Mouse (Mus musculus) thymus, postnatal 0 days (tissue): Measurements from ENCODE around the gene Sema6d. TPM values are rescaled to one million over a fixed set of nuclear protein-coding genes. Genes with fewer than 3 reads are reported as not detected.

Source experiments
- DNase-seq: peaks from one replicate; pipeline ENCODE4 v3.0.0-alpha.2; 2015; ENCODE audit warnings: low spot score
- polyA plus RNA-seq: library from polyadenylated mRNA; unstranded; fragments of >200 nt; fragmentation: Nextera tagmentation; extraction: Ambion mirVana; gene quantifications from 2 replicates; pipeline ENCODE4 v1.2.1, GENCODE M21; 2015

Sema6d gene
- polyA plus RNA-seq, 1 experiment from 2014 or later = 2.9 TPM

GRCm38 (mm10) chr2:124467429-124467828 lies 377.7 kb downstream of the Sema6d start:
- no peak for DNase-seq

DNA sequence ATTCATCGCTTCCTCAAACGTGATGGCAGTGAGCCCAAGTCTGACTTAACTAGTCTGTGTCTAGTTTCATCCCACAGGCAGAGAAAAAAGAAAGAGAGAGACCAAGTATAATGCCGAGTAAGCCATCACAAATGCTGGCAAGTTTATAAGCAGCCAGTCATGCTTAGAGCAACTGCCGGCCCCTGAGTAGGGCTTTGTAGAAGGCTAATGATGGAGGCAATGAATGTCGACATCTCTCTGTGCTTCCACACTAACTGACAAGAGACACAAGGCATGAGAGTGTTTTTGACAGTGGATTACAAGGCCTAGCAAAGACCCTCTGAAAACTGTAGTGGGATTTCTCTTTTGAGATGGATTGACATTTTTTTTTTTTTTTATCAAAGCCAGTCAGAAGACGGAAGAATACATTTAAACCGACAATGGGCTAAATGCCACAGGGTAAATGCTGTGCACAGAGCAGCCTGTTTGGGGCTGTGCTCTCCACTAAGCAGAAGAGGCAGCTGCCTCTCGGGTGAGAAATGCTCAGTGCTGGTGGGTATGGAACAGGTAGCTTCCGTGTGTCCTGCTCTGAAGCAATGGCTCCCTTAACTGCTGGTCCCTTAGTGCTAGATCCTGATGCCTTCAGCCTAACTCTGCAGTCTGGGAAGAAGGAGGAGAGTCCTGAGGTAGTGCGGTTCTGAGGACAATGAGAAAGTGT lies 380.7 kb downstream of the Sema6d start:
- DNase-seq = no peak

DNA sequence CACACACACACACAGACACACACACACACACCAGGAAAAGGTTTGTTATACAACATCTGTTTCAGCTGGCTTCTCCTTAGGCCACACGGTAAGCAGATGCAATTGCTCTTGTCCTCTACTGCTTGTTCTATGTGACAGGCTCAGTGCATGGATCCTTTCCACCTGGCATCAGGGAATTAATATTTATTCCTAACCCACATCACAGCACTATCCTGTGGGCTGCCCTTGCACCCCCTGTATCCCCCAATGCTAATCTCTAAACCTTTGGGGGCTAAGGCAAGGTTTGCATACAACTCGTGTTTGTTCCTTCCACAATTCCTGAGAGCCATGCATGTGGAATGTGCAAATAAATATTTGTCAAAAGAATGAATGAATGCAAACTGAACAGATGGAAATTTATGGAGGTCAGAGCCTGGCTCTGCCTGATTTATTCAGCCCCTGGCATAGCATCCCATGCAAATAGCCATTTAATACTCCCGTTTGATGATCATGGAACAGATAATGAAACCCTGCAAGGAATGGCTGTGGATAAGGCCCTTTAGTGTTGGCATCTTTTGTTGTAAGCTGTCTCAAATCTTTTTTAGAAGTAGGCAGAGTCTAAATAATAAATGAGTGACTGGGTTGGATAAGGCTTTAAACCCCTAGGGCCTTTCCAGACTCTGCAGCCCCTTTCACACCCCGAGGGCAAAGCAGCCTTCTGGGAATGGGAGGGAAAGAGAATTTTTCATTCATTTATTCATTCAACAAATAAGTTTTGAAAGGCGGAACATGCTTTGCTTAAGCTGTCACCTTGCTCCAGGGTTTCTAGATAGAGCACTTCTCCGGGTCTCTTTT lies 383.1 kb downstream of the Sema6d start:
- no peak for DNase-seq

- DNase-seq = no peak
Observed at GRCm38 (mm10) chr2:124477904-124478303, 388.1 kb downstream of the Sema6d start.

- no peak for DNase-seq
Observed at GRCm38 (mm10) chr2:124478526-124478925, 388.8 kb downstream of the Sema6d start.

- DNase-seq = no peak
Observed at GRCm38 (mm10) chr2:124485761-124486160, 396.0 kb downstream of the Sema6d start.

DNA sequence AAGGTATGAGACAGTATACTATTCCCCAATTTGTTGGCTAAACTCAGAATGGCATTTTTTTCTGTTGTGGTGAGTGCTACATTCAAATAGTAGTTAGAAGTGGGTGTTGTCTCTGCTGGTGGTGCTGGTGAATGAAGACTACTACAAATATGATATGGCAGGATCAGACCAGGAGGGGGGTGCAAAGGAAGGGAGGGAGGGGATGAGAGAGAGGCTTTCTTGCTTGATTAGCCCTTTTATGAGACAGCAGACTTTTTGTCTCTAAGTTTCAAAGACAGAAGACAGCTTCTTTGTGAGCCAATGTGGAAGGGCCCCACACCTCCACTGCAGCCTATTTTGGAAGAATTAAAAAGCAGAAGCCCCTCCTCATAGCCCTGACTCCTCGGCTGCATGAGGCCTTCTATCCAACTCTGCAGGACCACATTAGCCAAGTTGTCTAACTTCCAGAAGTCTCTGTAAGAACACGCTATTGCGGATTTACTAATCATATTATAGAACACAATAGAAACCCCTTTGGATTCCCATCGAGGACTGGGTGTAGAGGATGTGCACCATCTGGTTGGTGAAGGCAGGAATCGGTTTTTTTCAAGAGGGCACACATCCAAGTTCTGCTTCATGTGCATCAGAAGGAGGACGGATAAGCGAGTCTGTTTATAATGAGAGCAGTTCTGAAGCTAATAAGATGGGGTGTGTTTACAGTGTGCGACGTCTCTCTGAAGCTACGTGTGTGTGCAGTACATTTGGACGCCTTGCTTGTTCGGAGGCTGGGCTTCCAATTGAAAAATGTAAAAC lies 400.4 kb downstream of the Sema6d start:
- DNase-seq = no peak

GRCm38 (mm10) chr2:124495751-124496150 lies 406.0 kb downstream of the Sema6d start:
- DNase-seq = no peak

DNA sequence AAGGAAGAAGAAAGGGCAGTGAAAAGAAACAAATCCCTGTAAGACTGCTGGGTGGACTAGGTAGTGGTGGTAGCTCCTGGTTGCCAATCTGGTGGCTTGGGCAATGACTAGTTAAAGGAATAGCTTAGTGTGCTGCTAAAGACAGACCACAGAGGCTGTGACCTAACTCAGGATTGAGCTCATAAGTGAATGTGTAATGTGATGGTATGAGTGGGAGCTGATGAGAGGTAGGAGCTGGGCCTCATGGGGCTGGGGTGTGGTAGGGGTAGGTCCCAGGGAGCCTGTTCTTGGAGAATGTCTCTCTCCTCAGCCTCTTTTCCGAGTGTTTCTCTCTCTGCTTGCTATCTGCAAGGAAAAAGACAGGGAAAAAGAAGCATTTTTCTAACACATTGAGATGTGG lies 409.9 kb downstream of the Sema6d start:
- no peak for DNase-seq

GRCm38 (mm10) chr2:124505784-124506489 lies 416.2 kb downstream of the Sema6d start:
- no peak for DNase-seq

GRCm38 (mm10) chr2:124507804-124508203 lies 418.0 kb downstream of the Sema6d start:
- no peak for DNase-seq

DNA sequence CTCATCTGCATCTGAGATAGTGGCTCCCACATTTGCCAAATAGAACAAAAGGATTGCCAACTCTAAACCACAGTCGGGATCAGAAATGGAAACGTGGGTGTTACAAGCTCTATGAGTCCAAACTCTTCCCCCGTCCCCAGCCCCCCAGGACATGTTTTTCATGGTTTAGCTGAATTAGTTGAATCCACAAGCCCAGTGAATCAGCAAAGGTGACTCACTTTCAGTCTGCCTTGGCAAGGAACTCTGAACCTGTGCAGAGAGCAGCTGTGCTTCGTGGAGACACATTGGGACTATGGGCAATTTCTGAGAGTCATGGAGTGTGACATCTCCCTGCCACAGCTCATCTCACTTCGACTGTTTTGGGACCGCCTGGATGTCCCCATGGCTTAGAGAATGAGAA lies 419.7 kb downstream of the Sema6d start:
- no peak for DNase-seq

DNA sequence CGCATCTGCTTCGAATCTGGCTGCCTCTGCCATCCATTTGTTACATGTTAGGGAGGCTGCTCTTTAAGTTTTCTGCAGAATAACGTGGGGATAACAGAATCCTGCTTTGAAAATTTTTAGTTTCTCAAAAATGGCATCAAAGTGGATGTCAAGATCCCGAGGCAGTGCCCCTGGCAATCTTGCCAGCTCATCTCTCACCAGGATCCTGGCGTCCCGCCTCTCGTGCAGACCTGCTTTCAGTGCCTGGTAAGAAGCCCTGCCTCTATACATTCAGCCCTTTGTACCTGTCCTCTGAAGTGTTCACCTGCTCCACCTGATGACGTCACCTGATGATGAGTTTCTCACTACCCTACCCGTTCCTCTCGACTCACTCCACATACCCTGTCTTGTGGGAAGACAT lies 422.1 kb downstream of the Sema6d start:
- DNase-seq = no peak

- no peak for DNase-seq
Observed at GRCm38 (mm10) chr2:124522426-124522825, 432.7 kb downstream of the Sema6d start.

- DNase-seq = no peak
Observed at GRCm38 (mm10) chr2:124523667-124524066, 433.9 kb downstream of the Sema6d start.

- no peak for DNase-seq
Observed at GRCm38 (mm10) chr2:124524167-124524566, 434.4 kb downstream of the Sema6d start.

DNA sequence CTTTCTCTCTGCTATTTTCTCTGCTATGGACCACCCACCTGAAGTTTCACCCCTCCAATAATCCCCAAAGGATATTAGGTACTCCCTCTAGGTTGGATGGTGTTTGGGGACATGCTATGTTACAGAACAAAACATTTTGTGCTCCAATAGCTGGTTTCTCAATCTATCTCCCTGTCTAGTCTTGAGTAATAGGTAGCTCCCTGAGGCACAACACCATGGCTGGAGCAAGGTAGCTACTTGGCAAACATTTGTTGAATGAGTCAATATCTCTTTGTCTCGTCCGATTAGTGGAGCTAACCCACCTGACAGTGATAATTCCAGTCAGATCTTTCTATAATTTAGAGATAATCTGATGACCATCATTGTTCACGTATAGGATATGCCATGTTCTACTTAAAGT lies 437.9 kb downstream of the Sema6d start:
- no peak for DNase-seq

DNA sequence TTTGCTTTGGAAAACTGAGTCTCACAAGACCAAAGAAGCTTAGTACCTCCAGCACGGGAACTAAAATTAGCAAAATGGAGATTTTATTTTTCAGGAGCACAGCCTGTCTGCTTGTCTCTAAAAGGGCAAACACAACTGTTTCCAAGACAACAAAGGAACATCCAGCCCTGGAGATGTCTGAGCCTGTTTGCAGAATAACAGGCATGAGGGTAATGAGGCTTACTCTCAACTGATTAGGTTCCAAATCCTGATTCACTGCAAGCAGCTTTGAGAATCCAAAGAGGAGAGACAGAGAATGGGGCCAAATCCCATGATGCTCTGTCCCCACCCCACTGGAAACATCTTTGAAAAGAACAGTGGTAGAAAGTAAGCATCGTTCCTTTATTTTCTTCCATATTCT lies 440.7 kb downstream of the Sema6d start:
- DNase-seq = no peak

DNA sequence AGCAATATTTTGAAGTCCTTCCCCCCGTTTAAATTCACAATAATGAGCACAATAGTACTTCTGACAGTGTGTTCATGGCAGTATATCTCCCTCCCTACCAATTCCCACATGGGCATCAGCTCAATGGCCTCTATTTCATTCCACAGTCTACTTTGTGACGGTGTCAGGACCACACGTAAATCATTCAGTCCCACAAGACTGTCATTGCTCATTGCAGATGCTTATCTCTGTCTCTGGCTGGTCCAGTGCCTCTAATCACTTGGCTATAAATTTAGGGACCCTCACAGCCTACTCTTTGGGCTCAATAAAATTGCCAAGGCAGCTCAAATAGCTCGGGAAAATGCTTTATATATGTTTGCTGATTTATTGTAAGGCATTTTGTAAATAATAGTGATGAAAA lies 441.3 kb downstream of the Sema6d start:
- DNase-seq = no peak

- no peak for DNase-seq
Observed at GRCm38 (mm10) chr2:124532906-124533305, 443.1 kb downstream of the Sema6d start.

- DNase-seq = no peak
Observed at GRCm38 (mm10) chr2:124533602-124534001, 443.8 kb downstream of the Sema6d start.
